Mouse (Mus musculus): ENCODE measurements around the gene Olfr594.
"Not testable (repeated sequence)": the region's sequence is repeated elsewhere in the genome, so short reads cannot be mapped to it uniquely, and the experiment has no call there.

The Olfr594 gene

DNA sequence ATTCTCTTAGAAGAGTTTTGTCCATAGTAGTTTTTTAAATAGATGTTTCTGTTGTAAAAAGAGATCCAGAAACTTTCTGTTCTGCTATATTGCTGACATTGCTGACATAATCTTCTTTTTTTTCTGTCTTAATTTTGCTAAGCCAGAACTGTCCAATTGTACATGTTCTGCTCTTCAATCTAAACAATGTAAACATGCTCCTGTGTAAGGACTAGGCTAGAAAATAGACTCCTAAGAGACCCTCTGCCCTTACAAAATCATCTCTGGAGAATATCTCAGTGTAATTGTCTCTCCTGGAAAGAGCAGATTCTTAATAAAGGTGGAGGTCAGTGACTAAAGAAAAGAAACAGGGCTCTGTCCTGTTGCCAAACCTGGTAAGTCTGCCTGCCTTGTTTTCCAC is at the start of gene Olfr594:
Gene Olfr594 (plus strand): TSS at position 301 of the 400 bp plus-strand sequence.
- no peak for DNase-seq (ENCODE audit: low spot score)

- no peak for DNase-seq (ENCODE audit: low spot score)
These were observed 47.1 kb upstream of the Olfr594 start for GRCm38 (mm10) chr7:103169697-103170096.

GRCm38 (mm10) chr7:103178240-103178639 is 38.6 kb upstream of the Olfr594 start, which contains the start of gene Olfr591:
TSS of gene Olfr591 (minus strand) at chr7:103178340.
- no peak for DNase-seq (ENCODE audit: low spot score)

GRCm38 (mm10) chr7:103184503-103184902 is 32.3 kb upstream of the Olfr594 start, which contains the start of gene Olfr592:
TSS of gene Olfr592 (plus strand) at chr7:103184803.
- not testable (repeated sequence) for DNase-seq (ENCODE audit: low spot score)

DNA sequence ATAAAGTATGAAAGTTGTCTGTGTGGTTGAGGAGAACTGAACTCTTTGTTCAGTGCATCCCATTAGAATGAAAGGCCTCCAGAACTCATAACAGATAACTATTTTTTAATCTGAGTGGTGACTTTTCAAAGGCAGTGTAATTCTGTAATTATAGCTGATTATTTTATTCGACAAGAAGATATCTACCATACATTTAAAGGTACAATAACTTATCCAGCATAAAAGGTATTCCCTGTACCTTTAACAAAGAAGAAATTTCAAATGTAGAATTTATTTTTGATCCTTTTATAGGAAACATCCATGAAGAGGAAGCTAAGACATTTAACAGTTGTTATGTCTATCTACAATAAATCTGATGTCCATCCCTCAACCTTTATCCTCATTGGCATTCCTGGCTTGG is 5.2 kb upstream of the Olfr594 start, which contains the start of gene Olfr593:
Gene Olfr593 (plus strand): TSS at position 301 of the 400 bp plus-strand sequence.
- no peak for DNase-seq (ENCODE audit: low spot score)

- not testable (repeated sequence) for DNase-seq (ENCODE audit: low spot score)
These were observed 4.7 kb upstream of the Olfr594 start for GRCm38 (mm10) chr7:103212050-103212449.

DNA sequence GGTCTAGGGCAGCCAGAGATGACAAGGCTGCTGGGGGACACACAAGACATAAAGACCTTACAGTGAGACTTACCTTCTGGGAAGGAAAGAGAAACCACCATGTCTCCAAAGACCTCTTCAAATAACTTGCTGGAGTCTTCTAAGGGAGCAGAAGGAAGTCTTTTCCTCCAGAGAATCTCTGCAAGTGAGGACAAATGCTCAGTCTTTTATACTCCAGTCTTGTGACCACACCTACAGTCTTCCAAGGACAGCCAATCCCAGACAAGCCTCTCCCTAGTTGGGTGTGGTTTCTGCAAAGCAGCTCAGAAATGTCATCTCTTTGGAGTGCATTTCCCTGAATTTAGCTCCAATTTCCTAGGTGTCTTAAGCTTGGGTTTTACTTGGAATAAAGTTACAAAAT is 35.6 kb downstream of the Olfr594 start, which contains the start of gene Usp17ld:
Gene Usp17ld (minus strand): TSS at position 101 of the 400 bp plus-strand sequence.
- not testable (repeated sequence) for DNase-seq (ENCODE audit: low spot score)

Data from spleen, adult 12 weeks (tissue).